Mouse (Mus musculus): ENCODE data around the gene Hist3h2ba.

Gene Hist3h2ba

DNA sequence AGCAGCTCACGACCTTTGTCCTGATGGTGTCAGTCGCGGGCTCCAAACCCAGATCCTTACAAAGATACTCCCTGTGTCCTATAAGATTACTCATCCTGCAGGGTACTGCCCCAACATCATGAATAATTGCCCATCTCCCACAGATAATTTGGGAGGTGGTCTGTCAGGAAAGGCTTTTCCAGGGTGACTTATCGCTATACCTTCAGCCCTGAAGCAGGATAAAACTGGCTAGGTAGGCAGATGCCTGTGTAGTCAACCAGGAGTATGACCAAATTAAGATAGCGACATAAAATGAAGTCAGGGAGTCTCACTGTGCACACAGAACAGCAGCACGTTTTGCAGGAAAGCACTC lies 9.7 kb upstream of the Hist3h2ba start:
- no peak for DNase-seq

- no peak for DNase-seq
These were observed 4.6 kb upstream of the Hist3h2ba start for GRCm38 (mm10) chr11:58944136-58944535.

DNA sequence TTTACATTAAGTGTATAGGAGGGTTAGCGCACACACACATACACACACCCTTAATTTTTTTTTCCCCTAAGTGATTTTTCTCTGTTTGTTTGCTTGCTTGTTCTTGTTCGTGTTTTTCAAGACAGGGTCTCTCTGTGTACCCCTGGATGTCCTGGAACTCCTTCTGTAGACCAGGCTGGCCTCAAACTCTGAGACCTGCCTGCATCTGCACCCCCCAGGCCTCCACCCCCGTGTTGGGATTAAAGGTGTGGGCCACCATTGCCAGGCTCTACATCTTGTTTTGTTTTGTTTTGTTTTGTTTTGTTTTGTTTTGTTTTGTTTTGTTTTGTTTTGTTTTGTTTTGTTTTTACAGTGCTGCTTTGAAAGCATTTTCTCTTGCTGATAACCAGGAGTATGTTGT lies 1.4 kb upstream of the Hist3h2ba start:
- no peak for DNase-seq

- DNase-seq: peak; percentile 49 to 65
These were observed 757 bp upstream of the Hist3h2ba start for GRCm38 (mm10) chr11:58947798-58948528.

DNA sequence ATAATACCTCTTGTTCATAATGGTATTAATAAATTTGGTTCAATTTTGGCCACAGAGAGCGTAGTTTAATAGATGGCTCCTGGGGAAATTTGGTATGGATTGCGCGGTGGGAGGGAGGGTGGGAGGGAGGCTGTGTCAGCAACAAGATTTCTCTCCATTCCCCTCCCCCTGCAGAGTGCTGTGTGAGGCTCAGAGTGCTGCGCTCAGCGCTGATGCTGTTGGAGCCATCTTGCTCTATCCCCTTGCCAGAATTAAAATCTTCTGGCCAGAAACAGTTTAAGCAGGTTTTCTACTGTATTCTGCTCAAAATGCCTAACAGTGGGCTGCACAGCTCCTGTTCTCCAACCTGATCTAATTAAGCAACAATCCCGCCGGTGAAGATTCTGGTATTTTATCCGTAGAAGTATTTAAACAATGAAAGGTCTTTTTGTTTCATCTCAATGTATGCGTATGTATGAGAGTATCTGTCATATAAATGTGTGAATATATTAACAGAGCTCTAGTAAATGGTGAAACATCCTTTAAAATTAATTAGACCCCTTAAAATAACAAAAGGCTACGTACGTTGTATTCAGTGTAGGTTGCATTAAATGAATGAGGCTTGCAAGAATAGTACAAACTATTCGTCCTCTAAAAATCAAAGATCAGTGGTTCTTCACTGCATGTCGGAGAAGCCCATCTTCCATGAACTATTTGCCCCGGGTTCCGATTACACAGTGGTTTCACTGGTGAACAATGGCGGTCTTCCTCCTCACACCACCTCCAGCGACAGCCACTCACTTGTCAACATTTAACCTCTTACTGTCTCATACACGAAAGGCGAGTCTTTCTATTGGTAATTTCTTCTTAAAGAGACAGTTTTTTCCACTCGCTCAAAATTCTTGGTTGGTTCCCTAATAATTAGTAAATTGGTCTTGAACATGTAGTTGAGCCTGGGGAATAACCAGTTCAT lies 1.0 kb downstream of the Hist3h2ba start:
- DNase-seq: no peak

DNA sequence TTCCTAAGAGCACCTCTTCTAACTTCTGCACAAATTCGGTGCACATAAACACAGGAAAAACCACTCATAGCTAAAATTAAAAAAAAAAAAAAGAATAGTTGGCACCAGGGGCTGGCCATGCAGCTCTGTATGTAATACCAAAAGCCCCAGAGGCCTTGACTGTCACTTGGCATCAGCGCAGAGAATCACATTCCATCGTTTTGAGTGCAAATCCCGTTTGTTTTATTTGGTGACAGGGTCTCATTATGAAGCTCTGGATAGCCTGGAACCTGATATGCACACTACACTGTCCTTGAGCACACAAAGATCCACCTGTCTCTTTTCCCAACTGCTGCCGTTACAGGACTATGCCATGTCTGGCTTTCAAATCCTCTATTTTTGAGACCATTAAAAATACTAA lies 2.5 kb downstream of the Hist3h2ba start:
- DNase-seq: no peak

- DNase-seq: peak; percentile 56 to 60
These were observed 4.8 kb downstream of the Hist3h2ba start for GRCm38 (mm10) chr11:58953351-58954169.

DNA sequence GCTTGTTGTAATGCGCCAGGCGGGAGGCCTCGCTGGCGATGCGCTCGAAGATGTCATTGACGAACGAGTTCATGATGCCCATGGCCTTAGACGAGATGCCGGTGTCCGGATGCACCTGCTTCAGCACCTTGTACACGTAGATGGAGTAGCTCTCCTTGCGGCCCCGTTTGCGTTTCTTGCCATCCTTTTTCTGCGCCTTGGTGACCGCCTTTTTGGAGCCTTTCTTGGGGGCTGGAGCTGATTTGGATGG lies 5.4 kb downstream of the Hist3h2ba start:
- DNase-seq: peak in 1 of 2 experiments; percentile 77

GRCm38 (mm10) chr11:58954420-58955142 lies 5.9 kb downstream of the Hist3h2ba start, which contains the start of the genes Hist3h2a and Trim17:
Gene Hist3h2a (plus strand): TSS chr11:58954685.
Gene Trim17 (plus strand): TSS chr11:58954685.
- peak; percentile 80 to 81 for DNase-seq

- DNase-seq: peak in 1 of 2 experiments; percentile 43
These were observed 6.6 kb downstream of the Hist3h2ba start for GRCm38 (mm10) chr11:58955143-58955867.

DNA sequence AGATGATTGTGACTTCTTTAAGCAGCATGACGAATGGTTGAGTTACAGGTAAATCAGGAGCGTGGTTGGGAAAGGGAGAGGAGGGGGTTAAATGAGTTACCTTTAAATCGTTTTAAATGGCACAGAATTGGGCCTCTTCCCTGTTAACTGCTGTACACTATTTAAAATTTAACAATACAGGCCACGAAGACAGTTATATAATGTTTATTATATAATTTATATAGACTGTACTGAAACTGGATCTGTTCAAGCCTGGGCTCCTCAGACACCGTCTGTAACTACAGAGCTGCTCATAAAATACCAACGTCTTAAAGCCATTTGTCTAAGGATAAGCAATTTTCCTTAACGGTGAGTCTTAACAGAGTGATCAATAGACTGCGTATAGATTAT lies 7.1 kb downstream of the Hist3h2ba start:
- DNase-seq: no peak

DNA sequence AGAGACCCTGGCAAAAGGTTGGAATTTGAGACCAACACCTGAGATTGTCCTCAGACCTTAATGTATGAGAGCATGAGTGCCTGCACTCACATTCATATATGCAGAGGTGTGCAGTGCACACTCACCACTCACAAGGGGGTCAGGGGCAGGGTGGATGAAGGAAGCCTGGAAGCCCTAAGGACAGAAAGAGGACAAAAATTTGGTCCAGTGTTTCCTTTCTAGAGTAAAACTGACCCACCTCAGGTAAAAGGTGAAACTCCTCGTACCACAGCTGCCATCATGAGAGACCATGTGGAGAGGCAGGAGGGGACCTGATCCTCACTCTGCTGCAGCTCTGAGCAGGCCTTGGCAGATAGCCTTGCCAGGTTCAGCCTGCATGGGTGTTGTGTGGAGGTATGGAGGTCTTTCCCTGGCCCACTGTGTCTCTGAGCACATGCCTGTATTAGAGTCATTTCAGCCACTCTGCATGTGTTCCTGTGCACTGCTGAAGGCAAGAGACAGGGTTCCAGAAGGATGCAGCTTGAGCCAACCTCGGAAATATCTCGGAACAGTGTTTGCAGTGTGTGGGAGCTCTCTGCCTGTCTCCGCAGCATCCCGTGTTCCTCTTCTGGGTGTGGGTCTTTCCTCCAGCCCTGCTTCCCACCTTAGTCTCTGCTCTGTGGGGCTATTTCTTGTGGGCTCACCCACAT lies 8.7 kb downstream of the Hist3h2ba start:
- no peak for DNase-seq

- DNase-seq: no peak
These were observed 9.8 kb downstream of the Hist3h2ba start for GRCm38 (mm10) chr11:58958536-58958935.

DNA sequence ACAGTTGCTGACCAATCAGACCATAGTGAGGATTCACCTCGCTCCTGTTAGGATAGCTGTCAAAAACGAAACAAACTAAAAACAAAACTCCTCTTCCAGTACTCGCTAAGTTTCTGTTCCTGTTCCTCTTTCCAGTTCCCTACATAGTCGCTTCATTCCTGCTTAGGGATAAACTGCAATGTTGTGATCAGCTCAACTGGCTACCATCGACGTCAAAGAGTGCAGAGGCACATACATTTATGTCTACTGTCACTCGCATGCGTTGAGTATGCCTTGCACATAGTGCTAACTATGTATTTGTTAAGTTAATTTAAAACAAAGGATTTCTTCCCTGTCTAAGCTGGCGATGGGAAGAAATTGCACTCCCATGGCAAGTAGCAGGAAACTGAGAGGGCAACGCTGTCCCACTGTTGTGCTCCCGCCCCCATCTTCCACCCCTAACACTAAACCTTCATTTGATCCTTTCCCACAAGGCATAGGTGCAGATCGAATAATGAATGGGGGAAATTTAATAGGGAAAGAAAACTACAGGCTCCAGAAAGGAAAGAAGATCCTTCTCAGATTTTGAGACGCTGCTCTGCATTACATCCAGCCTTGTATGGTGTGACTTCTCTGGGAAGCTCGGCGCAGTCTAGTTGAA lies 10.6 kb downstream of the Hist3h2ba start:
- DNase-seq: no peak

DNA sequence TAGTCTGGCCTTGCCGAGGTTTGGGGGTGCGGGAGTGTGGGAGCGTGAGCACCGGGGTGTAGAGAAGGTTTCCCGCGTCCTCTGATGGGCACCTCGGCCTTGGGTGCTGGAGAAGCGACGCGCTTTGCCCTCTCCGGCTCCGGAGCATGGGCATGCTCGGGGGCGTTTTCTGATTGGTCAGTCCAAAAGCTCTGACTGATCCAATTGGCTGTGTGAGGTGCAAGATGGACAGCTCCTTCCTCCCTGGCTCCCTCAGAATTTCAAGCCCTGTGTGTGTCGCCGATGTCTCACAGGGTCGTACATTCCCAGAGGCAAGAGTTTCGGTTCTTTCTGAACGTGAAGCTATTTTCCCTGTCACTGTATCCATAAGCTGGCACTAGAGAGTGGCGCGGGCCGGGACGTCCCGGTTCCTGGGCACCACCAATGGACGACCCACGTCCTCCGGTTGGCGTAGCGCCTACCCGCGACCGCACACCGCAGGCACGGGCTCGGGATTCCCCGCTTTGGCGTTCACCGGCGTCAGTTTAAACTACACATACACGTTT lies 11.3 kb downstream of the Hist3h2ba start:
- peak; percentile 61 to 72 for DNase-seq

- DNase-seq: no peak
These were observed 12.9 kb downstream of the Hist3h2ba start for GRCm38 (mm10) chr11:58961364-58962177.

GRCm38 (mm10) chr11:58963543-58963942 lies 14.8 kb downstream of the Hist3h2ba start:
- peak in 1 of 2 experiments; percentile 44 for DNase-seq

DNA sequence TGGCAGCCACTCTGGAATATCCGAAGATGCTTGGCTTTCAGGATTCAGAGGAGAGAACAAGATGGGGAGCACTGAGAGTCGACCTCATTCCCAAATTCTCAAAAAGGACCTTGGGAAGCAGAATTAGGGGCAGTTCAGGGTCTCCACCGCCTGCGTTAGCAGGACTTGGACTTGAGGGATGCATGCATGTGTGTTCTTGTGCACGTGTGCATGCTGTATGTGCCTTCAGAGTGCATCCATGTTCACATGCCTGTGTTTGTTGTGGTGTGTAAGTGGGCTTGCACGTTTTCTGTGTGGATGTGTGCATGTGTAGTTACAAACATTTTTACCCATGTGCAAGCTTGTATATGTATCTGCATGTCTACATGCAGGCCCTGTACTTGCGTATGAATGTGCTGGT lies 15.5 kb downstream of the Hist3h2ba start:
- no peak for DNase-seq

- DNase-seq: no peak
These were observed 16.5 kb downstream of the Hist3h2ba start for GRCm38 (mm10) chr11:58965001-58965760.
